Mouse (Mus musculus) heart, postnatal 36 days (tissue): ENCODE measurements around the gene Galnt10. TPM values are rescaled to one million over a fixed set of nuclear protein-coding genes. Genes with fewer than 3 reads are reported as not detected.

Experiments used
- DNase-seq, 2 experiments: peaks; one replicate each; pipeline ENCODE4 v3.0.0; 2021 to 2022
- intact Hi-C: fragments of 180-260 bp; cut with DNase I; formaldehyde crosslinking; loops from one replicate; pipeline ENCODE4 v1.15.1; 2025
- total RNA-seq, 2 experiments: library from RNA; stranded (reverse); gene quantifications; 2 replicates each; pipeline ENCODE4 v1.2.3; 2021

Galnt10 gene
- total RNA-seq, 2 experiments from 2014 or later, result 6.7 to 9.2 TPM

GRCm38 (mm10) chr11:57835331-57835730 lies 190.1 kb downstream of the Galnt10 start:
- DNase-seq, result no peak
- intact Hi-C loops, result no loop called here

GRCm38 (mm10) chr11:57835931-57836330 lies 190.7 kb downstream of the Galnt10 start:
- no peak for DNase-seq
- intact Hi-C loops, result no loop called here

GRCm38 (mm10) chr11:57836401-57836800 lies 191.2 kb downstream of the Galnt10 start:
- no peak for DNase-seq
- intact Hi-C loops, result no loop called here

Other genes with a start within 250 kb of the Galnt10 start
- gene Fam114a2, start 126.8 kb upstream of the Galnt10 start, total RNA-seq, result 10 to 100 TPM; 44.6 to 45.6 TPM
- 10 to 100 TPM; 13.3 to 16.2 TPM for gene Mfap3, start 126.8 kb upstream of the Galnt10 start, total RNA-seq
- gene Sap30l, start 156.2 kb downstream of the Galnt10 start, total RNA-seq, result 10 to 100 TPM; 43.8 to 46.4 TPM
- not detected for gene Hand1, start 187.4 kb downstream of the Galnt10 start, total RNA-seq